In the genomic region with DNA sequence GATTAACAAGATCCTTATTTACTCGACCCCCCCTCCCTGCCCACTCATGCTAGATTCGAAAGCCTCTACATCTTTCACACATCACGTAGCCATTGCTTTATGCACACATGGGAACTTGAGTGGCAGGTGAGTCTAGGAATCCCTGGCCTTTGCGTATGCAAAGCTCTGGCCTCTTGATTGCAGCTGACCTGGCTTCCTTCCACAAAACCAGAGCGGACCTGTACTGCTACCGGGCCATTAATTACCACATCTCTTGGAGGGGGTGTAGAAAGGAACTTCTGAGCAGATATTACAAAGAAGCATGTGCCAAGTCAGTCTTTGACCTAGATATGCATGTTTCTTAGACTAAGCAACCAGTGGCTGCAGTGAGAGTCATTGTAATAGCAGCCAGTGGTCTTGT, we compare ENCODE assay signal across 15 mouse cellular contexts.
"Had no signal": no experiment of that assay in that cellular context is flagged by ENCODE, and none has a peak within 500 bp of the region (broad histone marks: within the 10 kb centered on the region; RNA-seq: fewer than 3 reads in every experiment).

No protein-coding gene starts in this region.

- H3K4me1 ChIP-seq: limb, embryonic 13.5 days; lung, embryonic 15.5 days; midbrain, embryonic 10.5 days; neural tube, embryonic 13.5 days; stomach, embryonic 15.5 days had no signal

- H3K4me3 ChIP-seq: kidney, embryonic 15.5 days; limb, embryonic 13.5 days; lung, embryonic 15.5 days; midbrain, embryonic 10.5 days; neural tube, embryonic 13.5 days; stomach, embryonic 15.5 days had no signal

- H3K36me3 ChIP-seq: kidney, embryonic 15.5 days; limb, embryonic 13.5 days; lung, embryonic 15.5 days; midbrain, embryonic 10.5 days; neural tube, embryonic 13.5 days; stomach, embryonic 15.5 days had no signal

- ATAC-seq: midbrain, embryonic 16.5 days had no signal

- H3K9me3 ChIP-seq: lung, embryonic 15.5 days; stomach, embryonic 15.5 days had no signal

- H3K27ac ChIP-seq: kidney, embryonic 15.5 days; limb, embryonic 13.5 days; liver, embryonic 14.5 days; lung, embryonic 15.5 days; midbrain, embryonic 10.5 days; neural tube, embryonic 13.5 days; stomach, embryonic 15.5 days had no signal

- H3K27me3 ChIP-seq: kidney, embryonic 15.5 days; limb, embryonic 13.5 days; lung, embryonic 15.5 days; neural tube, embryonic 13.5 days; stomach, embryonic 15.5 days had no signal

- H3K4me2 ChIP-seq: kidney, embryonic 15.5 days; limb, embryonic 13.5 days; lung, embryonic 15.5 days; neural tube, embryonic 13.5 days; stomach, embryonic 15.5 days had no signal

- DNase-seq: kidney, adult 18-20 months; kidney, postnatal 14 days; left cerebral cortex, postnatal 4 days; retina, postnatal 1 day; right cerebral cortex, postnatal 14 days; thymus, adult 2 months; thymus, postnatal 25 days had no signal

- H3K9ac ChIP-seq: kidney, embryonic 15.5 days; limb, embryonic 13.5 days; liver, embryonic 14.5 days; lung, embryonic 15.5 days; neural tube, embryonic 13.5 days; stomach, embryonic 15.5 days had no signal
